Comparison of ENCODE assay signal across 9 mouse cellular contexts in the genomic region with DNA sequence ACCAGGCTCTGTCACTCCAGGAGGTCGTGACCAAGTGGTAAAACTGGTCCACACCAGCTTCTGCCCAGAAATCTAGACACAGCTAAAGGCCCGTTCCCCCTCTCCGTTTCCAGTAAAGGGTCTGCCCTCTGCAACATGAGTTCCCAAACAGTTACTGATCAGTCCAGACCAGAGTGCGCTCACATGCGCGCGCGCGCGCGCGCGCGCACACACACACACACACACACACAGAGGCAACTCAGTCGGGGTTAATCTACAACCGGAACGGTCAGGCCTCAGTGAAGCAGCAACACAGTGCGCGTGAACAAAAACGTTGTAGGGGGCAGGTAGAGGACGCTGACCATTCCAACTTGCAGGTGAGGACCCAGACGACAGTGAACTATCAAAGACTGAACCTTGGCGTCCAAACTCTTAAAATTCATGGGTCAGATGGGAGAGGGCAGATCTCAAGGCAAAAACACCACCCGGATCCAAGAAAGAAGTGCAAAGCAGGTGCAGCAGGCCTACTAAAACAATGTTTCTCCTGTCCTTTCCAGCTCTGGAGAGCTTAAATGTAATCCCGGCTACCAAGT. TPM values are rescaled to one million over a fixed set of nuclear protein-coding genes. Genes with fewer than 3 reads are reported as not detected.
DNase-seq lines count a peak whose midpoint lies in the region; ATAC-seq and TF ChIP-seq lines count a peak whose summit lies in the region.
"Had no signal": no experiment of that assay in that cellular context is flagged by ENCODE, and none has a peak within 500 bp of the region (broad histone marks: within the 10 kb centered on the region; RNA-seq: fewer than 3 reads in every experiment).

No protein-coding gene starts in this region.

- peak overlapping the region; percentile 85 for H3K4me2 ChIP-seq in forebrain, postnatal 0 days (ENCODE audit: low read depth)

- H3K4me3 ChIP-seq in left cerebral cortex, adult 2 months = peak overlapping the region; percentile 53
- H3K4me3 ChIP-seq in forebrain, postnatal 0 days (ENCODE audit: low read depth, low read length) = peak overlapping the region; percentile 45
- peak overlapping the region; percentile 39; the same call in 1 of the 2 replicates for H3K4me3 ChIP-seq in olfactory bulb, adult 2 months (ENCODE audit: insufficient read depth, low read depth, low read length)

- H3K4me1 ChIP-seq in forebrain, postnatal 0 days (ENCODE audit: insufficient read depth) = no peaks in the 10 kb centered on the region
- peaks cover 7% of the 10 kb centered on the region for H3K4me1 ChIP-seq in olfactory bulb, adult 2 months (ENCODE audit: control insufficient read depth, insufficient read depth, low read length)

- H3K27ac ChIP-seq in left cerebral cortex, adult 2 months = no peak overlapping the region
- H3K27ac ChIP-seq in forebrain, postnatal 0 days (ENCODE audit: low read depth, low read length) = no peak overlapping the region
- no peak overlapping the region for H3K27ac ChIP-seq in olfactory bulb, adult 2 months (ENCODE audit: insufficient read depth, low read depth, low read length)

- no peaks in the 10 kb centered on the region for H3K36me3 ChIP-seq in forebrain, postnatal 0 days (ENCODE audit: insufficient read depth)
- H3K36me3 ChIP-seq: G1E had no signal

- intact Hi-C loops in left cerebral cortex, adult 2 months (cut with DNase I) = no loop called here
- intact Hi-C loops in left cerebral cortex, postnatal 36 days (cut with DNase I) = no loop called here

- H3K9ac ChIP-seq in forebrain, postnatal 0 days = peak overlapping the region; percentile 49

- DNase-seq in left cerebral cortex, adult 2 months (ENCODE audit: extremely low spot score in 1 of 2, low spot score in 2 of 2) = no peak
- no peak for DNase-seq in left cerebral cortex, postnatal 36 days (ENCODE audit: low spot score in 2 of 2)
- no peak for DNase-seq in forebrain, postnatal 0 days
- DNase-seq in kidney, postnatal 4 days = peak; percentile 76 to 86
- DNase-seq in right cerebral cortex, postnatal 25 days = no peak
- no peak for DNase-seq in layer of hippocampus, postnatal 14 days (ENCODE audit: low spot score in 2 of 2)
- DNase-seq in right cerebral cortex, postnatal 10 days (ENCODE audit: low spot score in 2 of 2) = no peak

- ATAC-seq in forebrain, postnatal 0 days = no peak

- H3K9me3 ChIP-seq in forebrain, postnatal 0 days (ENCODE audit: low read length) = no peaks in the 10 kb centered on the region

- no peaks in the 10 kb centered on the region for H3K27me3 ChIP-seq in forebrain, postnatal 0 days (ENCODE audit: insufficient read depth, low read length)

- TF ChIP-seq POLR2A in olfactory bulb, adult 2 months (IDR thresholded peaks at IDR 0.05; ENCODE audit: insufficient read depth, low read depth, low read length) = no peak

- WGBS in forebrain, postnatal 0 days = 3% methylated on average over 25 of the region's 25 CpGs
- WGBS in olfactory bulb, adult 2 months = 12% methylated on average over 25 of the region's 25 CpGs

- no peak; the same call in 1 of the 2 replicates for TF ChIP-seq CTCF in left cerebral cortex, adult 2 months (IDR thresholded peaks at IDR 0.05)
- peak; percentile 42; the same call in 1 of the 2 replicates for TF ChIP-seq CTCF in forebrain, postnatal 0 days (IDR thresholded peaks at IDR 0.05; ENCODE audit: low read depth)
- TF ChIP-seq CTCF in olfactory bulb, adult 2 months (IDR thresholded peaks at IDR 0.05; ENCODE audit: insufficient read depth, low read depth, low read length) = no peak

RNA-seq across cellular contexts. Expression of a gene that starts 0.9 kb away (rescaled TPM):
- 1 to 10 TPM in 1 of 2 experiments, under 1 TPM in 1; 0.33 to 1.2 TPM for total RNA-seq in left cerebral cortex, adult 2 months (2021)
- 1 to 10 TPM in 1 of 2 experiments, under 1 TPM in 1; 0.68 to 1.5 TPM for total RNA-seq in left cerebral cortex, postnatal 36 days (2021)
- total RNA-seq in forebrain, postnatal 0 days (2014; rRNA removed) = 9.7 and 10.4 TPM in 2 replicates
- 8.4 and 10.2 TPM in 2 replicates for polyA plus RNA-seq in forebrain, postnatal 0 days (2015; fragmentation: Nextera tagmentation; extraction: Ambion mirVana)
- polyA plus RNA-seq in olfactory bulb, adult 2 months (2012; ENCODE audit: insufficient read depth, insufficient read length, low replicate concordance, missing spikeins) = not detected in 2 replicates
- 1 to 10 TPM; 3.0 to 4.4 TPM for total RNA-seq in layer of hippocampus, postnatal 14 days (2021)
- polyA plus RNA-seq: G1E had no signal

RNA-seq across cellular contexts. Expression of a gene that starts 24.7 kb away (rescaled TPM):
- under 1 TPM; 0.18 to 0.37 TPM for total RNA-seq in left cerebral cortex, adult 2 months (2021)
- total RNA-seq in left cerebral cortex, postnatal 36 days (2021) = under 1 TPM in 1 of 2 experiments, not detected in 1; 0.29 TPM
- total RNA-seq in forebrain, postnatal 0 days (2014; rRNA removed) = not detected in 2 replicates
- not detected in 2 replicates for polyA plus RNA-seq in forebrain, postnatal 0 days (2015; fragmentation: Nextera tagmentation; extraction: Ambion mirVana)
- not detected in 2 replicates for polyA plus RNA-seq in olfactory bulb, adult 2 months (2012; ENCODE audit: insufficient read depth, insufficient read length, low replicate concordance, missing spikeins)
- total RNA-seq in layer of hippocampus, postnatal 14 days (2021) = not detected
- polyA plus RNA-seq: G1E had no signal

RNA-seq across cellular contexts. Expression of a gene that starts 30.5 kb away (rescaled TPM):
- 10 to 100 TPM; 53.2 to 55.0 TPM for total RNA-seq in left cerebral cortex, adult 2 months (2021)
- 10 to 100 TPM; 42.8 to 50.2 TPM for total RNA-seq in left cerebral cortex, postnatal 36 days (2021)
- 36.9 and 38.0 TPM in 2 replicates for total RNA-seq in forebrain, postnatal 0 days (2014; rRNA removed)
- 50.0 and 52.4 TPM in 2 replicates for polyA plus RNA-seq in forebrain, postnatal 0 days (2015; fragmentation: Nextera tagmentation; extraction: Ambion mirVana)
- polyA plus RNA-seq in olfactory bulb, adult 2 months (2012; ENCODE audit: insufficient read depth, insufficient read length, low replicate concordance, missing spikeins) = not detected in 2 replicates
- total RNA-seq in layer of hippocampus, postnatal 14 days (2021) = 10 to 100 TPM; 50.3 to 53.1 TPM

RNA-seq across cellular contexts. Expression of a gene that starts 48.4 kb away (rescaled TPM):
- total RNA-seq in left cerebral cortex, adult 2 months (2021) = 1 to 10 TPM; 2.3 to 3.6 TPM
- 1 to 10 TPM; 2.2 to 2.9 TPM for total RNA-seq in left cerebral cortex, postnatal 36 days (2021)
- 10.5 and 13.1 TPM in 2 replicates for total RNA-seq in forebrain, postnatal 0 days (2014; rRNA removed)
- polyA plus RNA-seq in forebrain, postnatal 0 days (2015; fragmentation: Nextera tagmentation; extraction: Ambion mirVana) = 8.6 and 12.4 TPM in 2 replicates
- not detected in 2 replicates for polyA plus RNA-seq in olfactory bulb, adult 2 months (2012; ENCODE audit: insufficient read depth, insufficient read length, low replicate concordance, missing spikeins)
- total RNA-seq in layer of hippocampus, postnatal 14 days (2021) = 1 to 10 TPM; 2.6 to 5.0 TPM
- total RNA-seq: G1E had no signal
- polyA plus RNA-seq: G1E had no signal

Comparison
In these comparisons a context has a peak if more than half of its experiments do, and no peak if none do; other contexts are left out.
1. DNase-seq: peak in kidney, postnatal 4 days (2 of 2); none in left cerebral cortex, adult 2 months (0 of 2), left cerebral cortex, postnatal 36 days (0 of 2), forebrain, postnatal 0 days (single experiment), right cerebral cortex, postnatal 25 days (single experiment), layer of hippocampus, postnatal 14 days (0 of 2) and right cerebral cortex, postnatal 10 days (0 of 2).
2. Peak in every context shown above with its lines, with median percentiles within 50 percentile points of each other: H3K4me3 ChIP-seq.